Mouse (Mus musculus) left cerebral cortex, postnatal 14 days (tissue): ENCODE results near the gene F13b. TPM values are rescaled to one million over a fixed set of nuclear protein-coding genes. Genes with fewer than 3 reads are reported as not detected.

Experiments used
- DNase-seq, 2 experiments: peaks; one replicate each; pipeline ENCODE4 v3.0.0; 2021 to 2022; ENCODE audit warnings: low spot score in 2 of 2, mixed read lengths in 1 of 2
- intact Hi-C: fragments of 180-260 bp; cut with DNase I; formaldehyde crosslinking; loops from one replicate; pipeline ENCODE4 v1.15.1; 2025
- long read RNA-seq, 2 experiments: library from polyadenylated mRNA; stranded (forward); transcript quantifications; one replicate each; pipeline ENCODE4 v2.0.0; 2021
- total RNA-seq, 2 experiments: library from RNA; stranded (reverse); gene quantifications; 2 replicates each; pipeline ENCODE4 v1.2.3; 2021

F13b gene
- total RNA-seq: not detected
- long read RNA-seq, experiment 1: 0 reads
- long read RNA-seq, experiment 2: 0 reads

GRCm38 (mm10) chr1:139501258-139501752, at the start of gene F13b:
TSS of gene F13b (plus strand) at chr1:139501702.
- intact Hi-C loops: no loop called here
- no peak for DNase-seq

- intact Hi-C loops: no loop called here
These were observed 46.9 kb upstream of the F13b start, which contains the start of gene Aspm for GRCm38 (mm10) chr1:139454340-139455225. TSS of gene Aspm (plus strand) at chr1:139454772.

DNA sequence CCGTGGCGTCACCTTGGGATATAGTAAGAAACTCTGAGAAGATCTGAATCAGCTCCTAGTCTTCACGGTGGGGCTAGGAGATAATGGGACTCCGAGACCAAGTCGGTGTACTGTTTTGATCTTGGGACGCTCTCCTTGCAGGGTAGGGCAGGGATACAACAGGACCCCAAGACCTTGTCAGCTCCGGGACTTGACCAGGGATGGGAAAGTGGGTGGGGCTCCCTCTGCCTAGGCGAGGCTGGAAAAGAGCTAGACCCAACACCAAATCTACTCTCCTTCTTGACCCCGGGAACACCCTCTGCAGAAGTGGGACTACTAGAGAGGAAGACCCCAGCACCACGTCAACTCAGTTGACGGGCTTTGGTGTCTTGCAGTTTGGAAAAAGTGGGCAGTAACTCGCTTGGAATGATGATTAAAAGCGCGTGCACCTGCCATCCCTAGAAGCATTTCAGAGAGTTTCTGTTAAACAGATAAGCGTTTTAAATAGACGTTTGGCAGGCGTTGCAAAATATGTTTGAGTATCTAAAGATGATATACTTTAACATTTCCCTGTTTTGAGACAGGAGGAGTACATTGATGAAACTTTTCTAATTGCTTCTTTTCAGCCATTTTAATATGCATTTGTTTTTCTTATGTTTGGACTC, 46.2 kb upstream of the F13b start:
- no peak for DNase-seq
- intact Hi-C loops: no loop called here

More at GRCm38 (mm10) chr1:139454340-139455225, 46.9 kb upstream of the F13b start, which contains the start of gene Aspm:
- peak; percentile 90 to 94 for DNase-seq

GRCm38 (mm10) chr1:139460807-139461206, 40.7 kb upstream of the F13b start:
- intact Hi-C loops: no loop called here
- no peak for DNase-seq

DNA sequence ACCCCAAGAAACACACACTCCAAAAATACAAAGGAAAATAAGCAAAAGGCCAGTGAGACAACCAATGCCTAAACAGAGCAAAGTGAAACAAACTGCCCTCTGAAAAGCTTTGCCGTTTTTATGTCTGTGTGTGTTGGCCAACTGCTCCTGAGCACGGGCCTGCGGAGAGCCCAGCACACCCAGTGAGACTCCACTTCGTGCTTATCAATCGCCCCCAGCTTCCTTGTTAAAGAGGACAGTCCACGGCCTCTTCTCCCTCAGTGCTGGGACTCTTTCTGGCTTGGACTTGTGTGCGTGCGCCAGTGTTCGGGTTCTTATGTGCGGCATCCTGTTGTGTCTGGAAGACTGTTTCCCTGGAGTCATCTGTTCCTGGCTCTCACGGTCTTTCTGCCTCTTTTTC, 35.6 kb upstream of the F13b start:
- DNase-seq: no peak
- intact Hi-C loops: no loop called here

DNA sequence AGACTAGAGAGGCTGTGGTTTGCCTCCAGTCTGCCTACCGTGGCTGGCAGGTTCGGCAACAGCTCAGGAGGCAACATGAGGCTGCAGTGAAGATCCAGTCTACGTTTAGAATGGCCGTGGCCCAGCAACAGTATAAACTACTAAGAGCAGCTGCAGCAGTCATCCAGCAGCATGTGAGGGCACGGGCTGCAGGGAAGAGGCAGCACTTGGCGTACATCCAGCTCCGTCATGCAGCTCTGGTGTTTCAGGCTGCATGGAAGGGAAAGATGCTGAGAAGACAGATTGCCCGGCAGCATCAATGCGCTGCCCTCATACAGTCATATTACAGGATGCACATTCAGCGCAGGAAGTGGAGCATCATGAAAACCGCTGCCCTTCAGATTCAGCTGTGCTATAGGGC, 22.6 kb upstream of the F13b start:
- DNase-seq: peak in 1 of 2 experiments; percentile 11
- intact Hi-C loops: no loop called here

- DNase-seq: peak in 1 of 2 experiments; percentile 39
- intact Hi-C loops: no loop called here
These were observed 21.3 kb upstream of the F13b start for GRCm38 (mm10) chr1:139480246-139480645.

- no peak for DNase-seq
- intact Hi-C loops: no loop called here
These were observed 20.4 kb upstream of the F13b start for GRCm38 (mm10) chr1:139481146-139481545.

DNA sequence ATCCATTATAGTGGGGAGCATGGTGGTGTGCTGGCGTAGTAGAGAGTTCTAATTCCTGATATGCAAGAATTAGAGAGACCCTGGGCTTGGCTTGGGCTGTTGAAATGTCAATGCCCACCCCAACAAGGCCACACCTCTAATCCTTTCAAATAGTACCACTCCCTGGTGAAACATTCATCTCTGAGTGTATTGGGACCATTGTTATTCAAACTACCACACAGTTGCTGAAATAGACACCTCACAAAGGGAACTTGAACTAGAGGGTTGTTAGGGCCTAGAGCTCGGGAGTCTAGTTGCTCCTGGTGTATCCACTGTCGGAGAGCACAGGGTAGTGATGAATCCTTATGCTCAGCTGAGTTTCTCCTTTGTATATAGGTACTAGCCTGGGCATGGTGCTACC, 6.9 kb upstream of the F13b start:
- intact Hi-C loops: no loop called here
- DNase-seq: no peak

DNA sequence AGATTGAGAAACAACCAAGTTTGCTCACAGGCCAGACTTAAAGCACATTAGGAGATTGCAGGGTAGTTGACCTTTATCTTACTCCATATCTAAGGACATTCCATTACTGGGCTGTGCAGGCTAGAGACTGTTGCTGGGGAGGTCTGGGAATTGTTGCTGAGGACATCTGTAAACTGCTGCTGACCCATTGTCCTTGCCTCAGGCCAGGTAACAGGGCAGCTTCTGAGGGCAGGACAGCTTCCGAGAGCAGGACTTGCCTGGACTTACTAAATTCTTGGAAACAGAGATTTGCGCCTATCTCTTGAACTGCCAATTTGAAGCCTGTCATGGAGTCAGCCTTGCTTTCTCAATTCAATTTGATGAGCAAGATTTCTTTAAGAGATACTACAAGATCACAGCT, 6.1 kb upstream of the F13b start:
- DNase-seq: no peak
- intact Hi-C loops: no loop called here

- intact Hi-C loops: no loop called here
- no peak for DNase-seq
These were observed 5.3 kb upstream of the F13b start for GRCm38 (mm10) chr1:139496212-139496611.

DNA sequence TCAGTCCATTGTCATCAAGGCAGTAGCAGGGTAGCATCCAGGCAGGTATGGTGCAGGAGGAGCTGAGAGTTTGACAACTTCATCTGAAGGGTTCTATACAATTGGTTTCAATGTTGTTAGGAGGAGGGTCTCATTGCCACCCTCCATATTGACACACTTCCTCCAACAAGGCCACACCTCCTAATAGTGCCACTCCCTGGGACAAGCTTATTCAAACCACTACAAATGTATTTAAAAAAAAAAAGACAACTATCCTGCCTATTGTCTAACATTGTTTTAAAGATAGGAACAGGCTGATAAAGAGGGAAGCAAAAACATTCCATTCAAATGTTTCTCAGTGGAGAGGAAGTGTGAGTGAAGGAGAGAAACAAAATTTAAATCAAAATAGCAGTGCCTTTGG, 1.8 kb upstream of the F13b start:
- intact Hi-C loops: no loop called here
- DNase-seq: no peak

GRCm38 (mm10) chr1:139514556-139514955, 13.1 kb downstream of the F13b start:
- no peak for DNase-seq
- intact Hi-C loops: no loop called here

GRCm38 (mm10) chr1:139548536-139548935, 47.0 kb downstream of the F13b start:
- DNase-seq: no peak
- intact Hi-C loops: no loop called here

DNA sequence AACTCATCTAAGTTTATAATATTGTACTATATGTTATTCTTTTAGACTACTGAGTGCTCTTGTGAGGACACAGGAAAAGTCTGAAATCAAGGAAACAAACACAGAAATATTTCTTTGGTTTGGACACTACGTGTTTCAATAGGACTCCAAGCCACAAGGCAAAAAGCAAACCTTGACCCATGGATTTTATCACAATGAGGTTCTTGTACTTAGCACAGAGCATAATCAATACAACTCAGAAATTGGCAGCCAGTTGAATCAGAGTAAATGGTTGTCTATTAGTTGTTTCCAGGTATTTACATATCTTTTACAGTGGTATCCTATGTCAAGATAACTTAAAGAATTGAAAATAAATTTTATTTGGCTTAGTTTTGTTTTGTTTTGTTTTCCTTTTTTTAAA, 49.8 kb downstream of the F13b start:
- no peak for DNase-seq
- intact Hi-C loops: no loop called here

- DNase-seq: no peak
- intact Hi-C loops: no loop called here
These were observed 58.5 kb downstream of the F13b start, which contains the start of gene Cfhr1 for GRCm38 (mm10) chr1:139560024-139560423. TSS of gene Cfhr1 (minus strand) at chr1:139560272.

Other genes starting within 250 kb of the F13b start
- gene Crb1, start 124.6 kb upstream of the F13b start, total RNA-seq: under 1 TPM; 0.68 to 0.97 TPM
- 10 to 100 TPM; 28.3 to 30.4 TPM for gene Zbtb41, start 79.4 kb upstream of the F13b start, total RNA-seq
- 1 to 10 TPM in 1 of 2 experiments, under 1 TPM in 1; 0.95 to 1.4 TPM for gene Aspm, start 46.9 kb upstream of the F13b start, total RNA-seq
- gene Cfhr1, start 58.6 kb downstream of the F13b start, total RNA-seq: not detected